Mouse (Mus musculus): ENCODE measurements at regions not wholly inside any gene's neighbourhood (a gene's known extent, or its start where the extent isn't known, plus 50 kb on each side); places are given as distances from the start of the nearest gene placed in this dataset.

- DNase-seq (ENCODE audit: low spot score in 2 of 2) = no peak
Observed at GRCm38 (mm10) chr3:50813760-50814400, 370.5 kb upstream of the Slc7a11 start.

GRCm38 (mm10) chr3:50815716-50816115, 372.3 kb upstream of the Slc7a11 start:
- no peak for DNase-seq (ENCODE audit: low spot score in 2 of 2)

- no peak for DNase-seq (ENCODE audit: low spot score in 2 of 2)
Observed at GRCm38 (mm10) chr3:50816479-50816878, 373.1 kb upstream of the Slc7a11 start.

GRCm38 (mm10) chr3:50817361-50817760, 373.9 kb upstream of the Slc7a11 start:
- no peak for DNase-seq (ENCODE audit: low spot score in 2 of 2)

GRCm38 (mm10) chr3:50820776-50821175, 377.4 kb upstream of the Slc7a11 start:
- DNase-seq (ENCODE audit: low spot score in 2 of 2) = no peak

- no peak for DNase-seq (ENCODE audit: low spot score in 2 of 2)
Observed at GRCm38 (mm10) chr3:50825534-50826423, 382.4 kb upstream of the Slc7a11 start.

- no peak for DNase-seq (ENCODE audit: low spot score in 2 of 2)
Observed at GRCm38 (mm10) chr3:50826424-50826819, 383.0 kb upstream of the Slc7a11 start.

- no peak for DNase-seq (ENCODE audit: low spot score in 2 of 2)
Observed at GRCm38 (mm10) chr3:50829211-50829610, 385.8 kb upstream of the Slc7a11 start.

- DNase-seq (ENCODE audit: low spot score in 2 of 2) = no peak
Observed at GRCm38 (mm10) chr3:50830446-50830845, 387.0 kb upstream of the Slc7a11 start.

- DNase-seq (ENCODE audit: low spot score in 2 of 2) = no peak
Observed at GRCm38 (mm10) chr3:50830926-50831325, 387.5 kb upstream of the Slc7a11 start.

- no peak for DNase-seq (ENCODE audit: low spot score in 2 of 2)
Observed at GRCm38 (mm10) chr3:50842216-50842615, 382.0 kb upstream of the Noct start.

GRCm38 (mm10) chr3:50844835-50845301, 379.4 kb upstream of the Noct start:
- DNase-seq (ENCODE audit: low spot score in 2 of 2) = no peak

GRCm38 (mm10) chr3:50845311-50845710, 378.9 kb upstream of the Noct start:
- no peak for DNase-seq (ENCODE audit: low spot score in 2 of 2)

- DNase-seq (ENCODE audit: low spot score in 2 of 2) = no peak
Observed at GRCm38 (mm10) chr3:50848528-50848927, 375.7 kb upstream of the Noct start.

GRCm38 (mm10) chr3:50851083-50851637, 373.1 kb upstream of the Noct start:
- DNase-seq (ENCODE audit: low spot score in 2 of 2) = no peak

GRCm38 (mm10) chr3:50867105-50867504, 357.1 kb upstream of the Noct start:
- DNase-seq (ENCODE audit: low spot score in 2 of 2) = no peak

GRCm38 (mm10) chr3:50869211-50869610, 355.0 kb upstream of the Noct start:
- DNase-seq (ENCODE audit: low spot score in 2 of 2) = no peak

- DNase-seq (ENCODE audit: low spot score in 2 of 2) = no peak
Observed at GRCm38 (mm10) chr3:50879050-50879449, 345.2 kb upstream of the Noct start.

- DNase-seq (ENCODE audit: low spot score in 2 of 2) = no peak
Observed at GRCm38 (mm10) chr3:50879595-50879994, 344.7 kb upstream of the Noct start.

- no peak for DNase-seq (ENCODE audit: low spot score in 2 of 2)
Observed at GRCm38 (mm10) chr3:50881437-50882248, 342.6 kb upstream of the Noct start.

- DNase-seq (ENCODE audit: low spot score in 2 of 2) = no peak
Observed at GRCm38 (mm10) chr3:50882249-50882733, 342.0 kb upstream of the Noct start.

GRCm38 (mm10) chr3:50886336-50886735, 337.9 kb upstream of the Noct start:
- no peak for DNase-seq (ENCODE audit: low spot score in 2 of 2)
